Mouse (Mus musculus) kidney, embryonic 15.5 days (tissue): Measurements from ENCODE around the gene 1700021F07Rik. TPM values are rescaled to one million over a fixed set of nuclear protein-coding genes. Genes with fewer than 3 reads are reported as not detected.

Experiments used
- polyA plus RNA-seq: library from polyadenylated mRNA; unstranded; fragments of >200 nt; fragmentation: Nextera tagmentation; extraction: Ambion mirVana; gene quantifications from 2 replicates; pipeline ENCODE4 v1.2.1, GENCODE M21; 2015

Gene 1700021F07Rik
- polyA plus RNA-seq, 1 experiment from 2014 or later = not detected

Other genes starting within 250 kb of the 1700021F07Rik start
- 4.0 and 4.5 TPM in 2 replicates for gene Pmepa1, start 246.1 kb upstream of the 1700021F07Rik start, polyA plus RNA-seq
- gene Ankrd60, start 55.8 kb downstream of the 1700021F07Rik start, polyA plus RNA-seq = not detected in 2 replicates
- gene Rab22a, start 137.2 kb downstream of the 1700021F07Rik start, polyA plus RNA-seq = 35.3 and 36.3 TPM in 2 replicates
- gene 1700010B08Rik, start 196.8 kb downstream of the 1700021F07Rik start, polyA plus RNA-seq = not detected in 2 replicates
- gene Vapb, start 214.9 kb downstream of the 1700021F07Rik start, polyA plus RNA-seq = 14.0 and 17.9 TPM in 2 replicates